Mouse (Mus musculus) forebrain, embryonic 11.5 days (tissue): ENCODE data around the gene Calm1. TPM values are rescaled to one million over a fixed set of nuclear protein-coding genes. Genes with fewer than 3 reads are reported as not detected.

Experiments used
- ATAC-seq: fragments of 200-750 bp; cut with Nextera tagmentation; replicated peaks from 2 replicates; pipeline ENCODE4 v1.8.0; 2017; ENCODE audit warnings: moderate TSS enrichment; ENCODE audit not compliant: low FRiP score
- DNase-seq: peaks from one replicate; pipeline ENCODE4 v3.0.0-alpha.2; 2017; ENCODE audit warnings: low spot score
- H3K27ac ChIP-seq: fragments of 300-500 bp; sonication (generic); 2 replicates; pipeline ENCODE4 v1.5.1; 2014; ENCODE audit warnings: low read depth, low read length
- H3K27me3 ChIP-seq: fragments of 300-500 bp; sonication (generic); 2 replicates; pipeline ENCODE4 v1.6.1; 2014; ENCODE audit warnings: mild to moderate bottlenecking, low read length, mixed read lengths; ENCODE audit not compliant: control insufficient read depth, insufficient read depth
- H3K36me3 ChIP-seq: fragments of 300-500 bp; sonication (generic); 2 replicates; pipeline ENCODE4 v1.6.1; 2014; ENCODE audit warnings: mild to moderate bottlenecking, low read length, moderate library complexity, mixed read lengths; ENCODE audit not compliant: control insufficient read depth, insufficient read depth
- H3K4me1 ChIP-seq: fragments of 300-500 bp; sonication (generic); replicated peaks from 2 replicates; pipeline ENCODE4 v1.6.1; 2014; ENCODE audit warnings: low read length, mixed read lengths; ENCODE audit not compliant: control insufficient read depth, insufficient read depth
- H3K4me2 ChIP-seq: fragments of 300-500 bp; sonication (generic); 2 replicates; pipeline ENCODE4 v1.6.1; 2014; ENCODE audit warnings: low read depth, mild to moderate bottlenecking, low read length, moderate library complexity, mixed read lengths; ENCODE audit not compliant: severe bottlenecking
- H3K4me3 ChIP-seq: fragments of 300-500 bp; sonication (generic); 2 replicates; pipeline ENCODE4 v1.5.1; 2014; ENCODE audit warnings: low read depth, low read length
- H3K9ac ChIP-seq: fragments of 300-500 bp; sonication (generic); 2 replicates; pipeline ENCODE4 v1.6.1; 2014; ENCODE audit warnings: low read length
- H3K9me3 ChIP-seq: fragments of 300-500 bp; sonication (generic); 2 replicates; pipeline ENCODE4 v1.6.1; 2016; ENCODE audit warnings: low read length, mixed read lengths; ENCODE audit not compliant: control insufficient read depth
- WGBS: fragments of 180-500 bp; shearing (Covaris S2); extraction: QIAGEN DNeasy Blood & Tissue Kit; methylation state at CpG from one replicate; pipeline ENCODE4 v1.1.7; 2014; 5-methylcytosine and 5-hydroxymethylcytosine counted together
- polyA plus RNA-seq: library from polyadenylated mRNA; unstranded; fragments of >200 nt; fragmentation: Nextera tagmentation; extraction: Ambion mirVana; gene quantifications from 2 replicates; pipeline ENCODE4 v1.2.1, GENCODE M21; 2014

Gene Calm1
- 1,244 and 1,283 TPM in 2 replicates for polyA plus RNA-seq

DNA sequence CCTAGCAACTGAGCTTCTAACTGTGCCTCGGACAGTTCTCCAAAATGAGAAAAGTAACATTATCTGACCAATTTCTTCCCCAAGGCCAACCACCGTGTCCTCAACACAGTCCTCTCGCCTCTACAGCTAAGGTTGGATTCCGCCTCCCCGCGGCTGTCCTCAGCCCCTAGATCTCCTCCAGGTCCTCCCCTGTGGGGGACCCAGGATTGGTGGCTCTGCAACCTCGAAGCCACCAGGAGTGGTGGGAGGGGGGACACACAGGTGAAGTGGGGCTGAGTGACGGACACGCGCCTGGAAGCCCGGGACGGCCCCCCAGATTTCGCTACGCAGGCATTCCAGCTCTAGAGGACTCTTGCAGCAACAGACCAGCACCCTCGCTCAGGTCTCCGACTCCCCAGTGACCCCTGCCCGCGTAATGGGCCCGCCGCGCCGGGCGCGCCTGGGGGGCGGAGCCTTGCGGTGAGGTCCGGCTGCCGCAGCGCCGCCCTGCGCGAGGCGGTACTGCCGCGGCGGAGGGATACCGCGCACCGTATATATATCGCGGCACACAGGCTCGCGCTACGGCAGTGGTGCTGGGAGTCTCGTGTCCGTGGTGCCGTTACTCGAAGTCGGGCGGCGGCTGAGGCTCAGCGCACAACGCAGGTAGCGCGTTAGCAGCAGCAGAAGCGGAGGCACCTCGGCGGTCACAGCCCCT is at the start of gene Calm1:
Calm1 (plus strand) TSS at position 469 of the 694 bp plus-strand sequence.
- Histone ChIP-seq H3K27me3 (no peaks in the 10 kb centered on the region), H3K4me1 (0 out of 2 replicates have a peak, but pooled peaks cover 3% of the 10 kb centered on the region), H3K27ac (peak within 1 kb of the TSS; percentile 50), H3K9me3 (no peaks in the 10 kb centered on the region), H3K36me3 (peaks cover 12% of the 10 kb centered on the region; the same call in 1 of the 2 replicates), H3K4me2 (peak within 1 kb of the TSS; percentile 84), H3K9ac (peak within 1 kb of the TSS; percentile 94), H3K4me3 (peak within 1 kb of the TSS; percentile 100)
- DNase-seq, result peak; percentile 97
- under 1% methylated on average over 58 of the region's 58 CpGs for WGBS
- peak; percentile 88 for ATAC-seq

GRCm38 (mm10) chr12:100152466-100152865 is 46.8 kb upstream of the Calm1 start:
- Histone ChIP-seq H3K36me3 (peaks cover 2% of the 10 kb centered on the region; the same call in 1 of the 2 replicates), H3K27me3 (no peaks in the 10 kb centered on the region), H3K4me3 (no peak overlapping the region), H3K4me1 (no peaks in the 10 kb centered on the region), H3K27ac (no peak overlapping the region), H3K9me3 (no peaks in the 10 kb centered on the region), H3K9ac (no peak overlapping the region), H3K4me2 (no peak overlapping the region)
- DNase-seq, result no peak
- WGBS, result 97% methylated on average over 7 of the region's 7 CpGs
- no peak for ATAC-seq

GRCm38 (mm10) chr12:100159261-100159975 is 39.8 kb upstream of the Calm1 start, which contains the start of gene Nrde2:
TSS of gene Nrde2 (minus strand) at chr12:100159653.
- DNase-seq (peak; percentile 92), ATAC-seq (peak; percentile 99)
- Histone ChIP-seq H3K4me1 (no peaks in the 10 kb centered on the region; the same call in 1 of the 2 replicates), H3K9ac (peak within 1 kb of the TSS; percentile 66), H3K4me3 (peak within 1 kb of the TSS; percentile 47), H3K27me3 (no peaks in the 10 kb centered on the region), H3K27ac (no peak within 1 kb of the TSS), H3K36me3 (no peaks in the 10 kb centered on the region), H3K4me2 (peak within 1 kb of the TSS; percentile 75), H3K9me3 (no peaks in the 10 kb centered on the region)
- under 1% methylated on average over 26 of the region's 26 CpGs for WGBS

DNA sequence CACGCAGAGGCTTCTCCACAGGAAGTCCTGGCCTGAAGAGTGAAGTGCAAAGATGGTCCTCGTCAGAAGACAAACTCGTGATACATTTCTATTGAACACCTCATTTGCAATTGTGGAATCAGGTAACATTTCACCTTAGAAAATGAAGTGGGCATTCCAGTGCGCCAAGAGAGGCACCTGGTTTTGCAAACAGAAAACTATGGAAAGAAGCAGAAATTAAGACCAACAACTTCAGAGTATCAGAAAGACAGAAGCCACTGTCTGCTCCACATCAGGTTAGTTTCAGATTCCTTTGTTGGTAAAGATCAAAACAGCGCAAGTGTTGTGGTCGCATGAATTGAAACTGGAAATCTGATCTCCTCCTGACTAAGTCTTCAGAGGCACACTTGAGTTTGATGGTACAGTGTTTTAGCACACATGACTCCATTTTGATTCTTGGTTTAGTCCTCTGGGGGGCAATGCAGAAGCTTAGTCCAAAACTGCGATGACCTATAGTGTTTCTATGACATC is 34.2 kb upstream of the Calm1 start:
- Histone ChIP-seq H3K27ac (no peak overlapping the region), H3K27me3 (no peaks in the 10 kb centered on the region), H3K4me1 (peaks cover 6% of the 10 kb centered on the region), H3K9me3 (no peaks in the 10 kb centered on the region), H3K4me3 (no peak overlapping the region), H3K4me2 (no peak overlapping the region), H3K9ac (no peak overlapping the region), H3K36me3 (no peaks in the 10 kb centered on the region)
- 81% methylated on average over 7 of the region's 7 CpGs for WGBS
- ATAC-seq, result no peak
- no peak for DNase-seq

DNA sequence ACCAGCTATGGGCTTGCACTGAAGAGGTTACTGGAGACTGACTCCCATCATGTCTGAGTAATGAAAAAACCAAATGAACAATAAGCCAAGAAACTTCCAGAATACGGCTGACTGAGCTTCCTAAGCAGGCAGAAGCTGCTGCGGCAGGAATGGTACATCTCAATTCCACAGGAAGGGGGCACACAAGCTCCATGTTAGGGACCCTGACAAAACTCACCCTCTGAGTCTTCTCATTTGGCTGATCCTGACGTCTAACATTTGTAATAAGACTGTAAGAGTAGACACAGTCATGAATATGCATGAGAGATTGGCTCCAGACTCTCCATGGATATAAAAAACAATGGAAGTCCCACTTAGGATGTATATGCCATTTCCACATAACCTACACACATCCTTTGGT is 33.1 kb upstream of the Calm1 start:
- DNase-seq (peak; percentile 63), ATAC-seq (peak; percentile 28; the same call in 1 of the 2 replicates)
- Histone ChIP-seq H3K9me3 (no peaks in the 10 kb centered on the region), H3K27ac (no peak overlapping the region), H3K4me2 (no peak overlapping the region), H3K36me3 (no peaks in the 10 kb centered on the region), H3K4me1 (peaks cover 6% of the 10 kb centered on the region), H3K27me3 (no peaks in the 10 kb centered on the region), H3K9ac (no peak overlapping the region), H3K4me3 (no peak overlapping the region)
- 19% methylated on average over 3 of the region's 3 CpGs for WGBS

DNA sequence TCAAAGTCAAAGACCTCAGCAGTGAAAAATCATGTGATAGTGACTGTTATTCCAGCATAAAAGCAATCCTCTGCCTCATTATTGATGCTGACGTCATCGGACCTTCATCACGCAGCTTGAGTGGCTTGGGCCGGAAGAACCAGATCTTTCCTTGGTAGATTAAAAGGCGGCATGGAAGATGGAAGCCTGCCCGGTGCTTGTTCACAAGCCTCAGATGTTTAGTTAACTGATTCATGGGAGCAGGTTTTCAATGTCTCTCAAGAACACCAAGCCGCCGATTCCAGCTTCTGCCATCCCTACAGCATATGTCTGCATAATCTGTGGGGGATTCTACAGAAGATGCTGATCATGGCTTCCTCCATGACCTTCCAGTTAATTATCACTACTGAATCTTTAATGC is 32.3 kb upstream of the Calm1 start:
- Histone ChIP-seq H3K27me3 (no peaks in the 10 kb centered on the region), H3K4me3 (no peak overlapping the region), H3K9me3 (no peaks in the 10 kb centered on the region), H3K9ac (no peak overlapping the region), H3K4me2 (no peak overlapping the region), H3K4me1 (peaks cover 6% of the 10 kb centered on the region), H3K27ac (no peak overlapping the region), H3K36me3 (no peaks in the 10 kb centered on the region)
- ATAC-seq (no peak), DNase-seq (no peak)
- 84% methylated on average over 8 of the region's 8 CpGs for WGBS

- Histone ChIP-seq H3K9me3 (no peaks in the 10 kb centered on the region), H3K4me1 (peaks cover 6% of the 10 kb centered on the region), H3K27me3 (no peaks in the 10 kb centered on the region), H3K4me2 (peak overlapping the region; percentile 49; the same call in 1 of the 2 replicates), H3K9ac (no peak overlapping the region; the same call in 1 of the 2 replicates), H3K36me3 (no peaks in the 10 kb centered on the region), H3K27ac (no peak overlapping the region), H3K4me3 (no peak overlapping the region)
- DNase-seq (no peak), ATAC-seq (peak; percentile 22; the same call in 1 of the 2 replicates)
- WGBS, result 87% methylated on average over 1 of the region's 1 CpGs
These were observed 31.7 kb upstream of the Calm1 start for GRCm38 (mm10) chr12:100167502-100167901.

GRCm38 (mm10) chr12:100167931-100168871 is 31.0 kb upstream of the Calm1 start:
- Histone ChIP-seq H3K4me1 (peaks cover 6% of the 10 kb centered on the region), H3K4me3 (peak overlapping the region; percentile 7; the same call in 1 of the 2 replicates), H3K36me3 (no peaks in the 10 kb centered on the region), H3K27me3 (no peaks in the 10 kb centered on the region), H3K27ac (peak overlapping the region; percentile 75), H3K4me2 (peak overlapping the region; percentile 49), H3K9ac (peak overlapping the region; percentile 60), H3K9me3 (no peaks in the 10 kb centered on the region)
- WGBS, result 11% methylated on average over 26 of the region's 28 CpGs
- DNase-seq (peak; percentile 74), ATAC-seq (peak; percentile 78)
